Mouse (Mus musculus): Measurements from ENCODE around the gene B230104I21Rik. TPM values are rescaled to one million over a fixed set of nuclear protein-coding genes. Genes with fewer than 3 reads are reported as not detected.

Gene B230104I21Rik
- not detected for total RNA-seq (2022)

DNA sequence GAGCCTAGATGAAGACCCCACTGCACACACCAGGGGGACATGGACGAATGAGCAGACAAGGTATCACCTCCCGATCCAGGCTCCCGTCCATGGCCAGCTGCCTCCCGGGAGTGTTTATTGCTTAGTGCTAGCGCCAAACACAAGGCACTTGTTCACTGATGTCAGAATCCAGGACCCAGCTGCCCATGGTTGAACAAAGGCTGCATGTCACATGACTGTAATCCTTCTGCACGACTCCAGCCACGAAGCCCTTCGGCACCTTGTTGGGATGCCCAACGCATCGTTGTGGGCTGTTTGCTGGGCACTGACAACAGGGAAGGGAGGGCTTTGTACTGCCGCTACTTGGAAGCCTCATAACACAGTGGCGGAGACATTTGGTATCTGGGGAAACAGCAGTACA is at the start of gene B230104I21Rik:
B230104I21Rik (plus strand) TSS at position 367 of the 400 bp plus-strand sequence.
- DNase-seq (ENCODE audit: low spot score in 2 of 2) = no peak

DNA sequence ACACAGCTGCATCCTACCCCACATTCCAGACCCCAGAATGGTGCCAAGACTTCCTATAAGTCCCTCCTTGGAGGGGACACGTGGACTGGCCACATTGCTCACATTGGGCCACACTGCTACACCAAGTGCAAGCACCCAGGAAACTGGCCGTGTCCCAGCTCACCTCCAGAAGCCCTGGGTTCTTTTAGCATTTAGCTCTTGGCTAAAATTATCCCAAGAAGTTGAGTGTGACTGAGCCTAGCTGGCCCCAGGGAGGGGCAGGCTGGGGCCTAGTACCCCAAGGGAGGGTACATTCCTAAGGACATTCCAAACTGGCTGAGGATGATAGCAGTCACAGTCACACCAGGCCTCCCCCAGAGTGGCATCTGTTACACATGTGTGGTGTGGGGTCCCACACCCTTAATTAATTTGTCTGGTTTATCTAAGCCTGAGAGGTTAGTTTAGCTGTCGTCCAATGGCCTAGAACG is 42.2 kb upstream of the B230104I21Rik start:
- DNase-seq (ENCODE audit: low spot score in 2 of 2) = no peak

DNA sequence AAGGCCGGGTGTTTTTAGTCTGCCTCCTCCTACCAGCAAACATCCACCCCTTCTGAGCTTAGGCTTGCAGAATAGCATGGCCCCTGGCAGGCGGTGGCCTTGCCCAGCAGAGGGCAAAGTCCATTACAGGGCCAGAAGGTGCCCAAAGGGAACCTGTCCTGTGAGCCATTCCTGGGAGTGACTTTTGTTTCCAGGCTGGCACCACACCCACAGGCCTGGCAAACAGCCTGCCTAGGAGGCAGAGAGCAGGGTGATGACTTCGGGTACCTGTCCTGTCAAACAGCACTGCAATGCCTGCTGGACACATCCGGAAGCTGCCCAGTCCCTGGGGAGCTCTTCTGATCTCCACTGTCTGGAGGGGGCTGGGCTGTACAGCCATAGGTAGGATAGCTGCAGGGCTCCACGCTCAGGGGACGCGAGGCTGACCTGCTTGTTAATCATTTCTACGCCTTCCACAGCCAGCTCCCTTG is 41.6 kb upstream of the B230104I21Rik start:
- DNase-seq (ENCODE audit: low spot score in 2 of 2) = no peak

DNA sequence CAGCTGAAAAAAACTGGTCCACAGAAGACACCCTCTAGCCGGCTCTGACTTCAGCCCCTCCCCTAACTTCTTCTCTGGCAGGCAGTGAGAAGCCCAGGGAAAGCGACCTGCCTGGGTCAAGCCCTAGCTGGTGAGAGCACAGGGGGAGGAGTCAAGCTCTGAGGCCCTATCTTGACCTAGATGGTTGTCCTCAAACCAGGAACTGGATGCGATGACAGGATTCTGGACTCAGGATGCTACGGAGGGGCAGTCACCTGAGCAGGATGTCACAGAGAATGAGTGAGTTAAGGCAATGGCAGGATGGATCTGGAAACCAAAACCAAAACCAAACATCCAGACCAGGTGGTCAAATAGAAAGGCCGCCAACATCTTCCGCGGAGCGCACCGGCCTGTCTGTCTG is 38.2 kb upstream of the B230104I21Rik start:
- no peak for DNase-seq (ENCODE audit: low spot score in 2 of 2)

DNA sequence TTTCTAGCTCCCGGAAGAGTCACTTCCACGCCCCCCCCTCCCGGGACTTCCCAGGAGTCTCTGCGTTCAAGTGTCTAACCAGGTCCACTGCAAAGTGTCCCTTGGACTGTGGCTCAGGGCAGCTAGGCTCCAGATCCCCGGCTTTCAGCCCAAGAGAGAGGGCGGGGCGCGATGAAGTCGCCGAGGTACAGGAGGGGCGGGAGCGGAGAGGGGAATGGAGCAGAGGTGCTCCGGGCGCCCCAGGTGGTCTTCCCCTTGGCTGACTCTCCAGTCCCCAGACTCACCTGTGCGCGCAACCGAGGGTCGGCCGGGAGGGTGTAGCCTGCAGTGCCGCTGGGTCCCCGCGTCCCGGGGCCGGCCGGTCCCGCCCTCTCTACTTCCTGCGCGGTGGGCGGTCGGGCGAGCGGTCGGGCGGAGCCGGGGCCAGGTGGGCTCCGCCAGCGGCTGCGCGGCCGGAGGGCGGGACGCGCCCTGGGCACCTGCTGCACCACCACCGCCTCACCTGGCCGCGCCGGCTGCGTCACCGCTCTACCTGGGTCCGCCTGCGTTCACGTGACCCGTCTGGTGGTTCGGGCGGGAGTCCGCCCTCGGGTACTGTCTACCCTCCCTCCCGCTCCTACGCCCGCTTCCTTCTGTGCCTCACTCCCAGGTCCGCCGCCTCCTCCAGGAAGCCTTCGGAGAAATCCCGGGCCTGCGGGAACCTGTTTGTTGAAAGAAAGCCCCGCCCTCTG is 36.2 kb upstream of the B230104I21Rik start:
- no peak for DNase-seq (ENCODE audit: low spot score in 2 of 2)

DNA sequence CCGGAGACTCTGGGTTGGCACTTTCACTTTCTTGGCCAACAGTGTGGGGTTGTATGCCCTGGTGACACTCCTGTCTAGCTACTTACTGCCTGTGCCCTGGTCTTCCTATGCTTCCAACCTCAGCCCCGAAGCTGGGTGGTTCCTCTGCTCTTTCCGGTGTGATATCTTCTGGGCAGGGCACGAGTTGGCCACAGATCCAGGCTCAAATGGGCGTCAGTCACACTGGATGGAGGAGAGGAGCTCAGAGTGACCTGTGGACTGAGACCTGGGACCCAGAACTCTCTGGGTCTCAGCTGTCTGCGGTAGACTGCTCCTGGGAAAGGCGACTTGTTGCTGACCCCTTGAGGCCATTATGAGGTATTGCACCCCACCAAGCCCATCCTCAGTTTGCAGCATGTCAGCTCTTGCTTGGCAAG is 34.5 kb upstream of the B230104I21Rik start, which contains the start of gene Arhgef16:
Arhgef16 (minus strand) TSS at position 211 of the 416 bp plus-strand sequence.
- no peak for DNase-seq (ENCODE audit: low spot score in 2 of 2)

DNA sequence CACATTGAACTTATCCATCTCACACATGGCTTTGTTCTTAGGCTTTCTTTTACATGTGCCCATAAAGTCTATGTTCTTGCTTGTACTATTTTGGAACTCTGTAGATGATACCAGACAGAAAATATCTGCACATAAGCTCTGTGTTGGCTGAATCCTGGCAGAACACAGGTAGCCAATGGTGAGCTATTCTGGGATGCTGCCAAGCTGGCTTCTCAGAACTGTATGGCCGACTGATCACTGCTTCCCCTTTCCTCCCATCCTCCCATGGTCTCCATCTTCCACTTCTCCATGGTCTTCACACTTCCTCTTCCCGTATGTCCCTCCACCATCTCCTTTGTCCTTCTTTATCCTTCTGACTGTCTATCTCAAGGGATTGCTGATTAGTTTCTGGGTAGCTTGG is 26.8 kb upstream of the B230104I21Rik start:
- DNase-seq (ENCODE audit: low spot score in 2 of 2) = no peak

DNA sequence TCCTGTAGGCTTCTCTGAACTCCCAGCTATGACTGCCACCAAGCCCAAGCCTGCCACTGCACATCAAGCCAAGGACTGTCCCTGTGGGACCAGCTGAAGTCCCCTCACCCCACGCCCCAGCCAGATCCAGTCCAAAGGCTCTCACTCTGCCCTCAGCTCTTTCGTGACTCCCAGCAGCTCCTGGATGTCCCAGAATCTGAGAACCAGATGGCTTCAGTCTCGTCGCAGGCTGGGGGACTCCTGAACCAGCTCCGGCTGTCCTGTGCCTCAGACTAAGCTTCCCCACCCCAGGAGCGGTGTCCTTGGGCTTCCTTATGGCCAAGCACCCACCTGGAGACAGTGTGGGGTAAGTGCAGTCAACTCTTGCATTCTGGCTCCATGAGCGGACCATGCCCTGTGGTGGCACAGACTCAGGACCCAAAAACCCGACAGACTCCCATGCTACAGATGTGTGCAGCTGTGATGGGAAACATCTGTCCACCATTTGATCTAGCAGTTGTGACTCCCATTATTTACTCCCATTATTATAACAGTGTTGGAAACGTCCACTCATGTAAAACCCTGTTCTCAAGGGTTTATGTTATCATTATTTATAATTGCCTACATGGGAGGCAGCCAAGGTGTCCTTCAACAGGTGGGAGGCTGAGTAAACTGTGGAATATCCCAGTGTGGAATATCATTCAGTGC is 25.2 kb upstream of the B230104I21Rik start:
- DNase-seq (ENCODE audit: low spot score in 2 of 2) = no peak

DNA sequence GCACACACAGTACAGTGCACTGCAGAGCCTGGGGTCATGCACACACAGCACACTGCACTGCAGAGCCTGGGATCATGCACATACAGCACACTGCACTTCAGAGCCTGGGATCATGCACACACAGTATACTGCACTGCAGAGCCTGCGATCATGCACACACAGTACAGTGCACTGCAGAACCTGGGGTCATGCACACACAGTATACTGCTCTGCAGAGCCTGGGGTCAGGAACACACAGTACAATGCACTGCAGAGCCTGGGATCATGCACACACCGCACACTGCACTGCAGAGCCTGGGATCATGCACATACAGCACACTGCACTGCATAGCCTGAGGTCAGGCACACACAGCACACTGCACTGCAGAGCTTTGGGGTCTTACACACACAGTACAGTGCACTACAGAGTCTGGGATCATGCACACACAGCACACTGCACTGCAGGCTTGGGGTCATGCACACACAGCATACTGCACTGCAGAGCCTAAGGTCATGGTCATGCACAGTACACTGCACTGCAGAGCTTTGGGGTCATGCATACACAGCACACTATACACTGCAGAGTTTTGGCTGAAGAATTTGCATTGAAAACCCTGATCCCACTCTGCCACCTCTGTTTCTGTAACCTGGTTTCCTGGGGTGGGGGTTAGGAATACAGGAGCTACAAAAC is 23.6 kb upstream of the B230104I21Rik start:
- DNase-seq (ENCODE audit: low spot score in 2 of 2) = no peak

DNA sequence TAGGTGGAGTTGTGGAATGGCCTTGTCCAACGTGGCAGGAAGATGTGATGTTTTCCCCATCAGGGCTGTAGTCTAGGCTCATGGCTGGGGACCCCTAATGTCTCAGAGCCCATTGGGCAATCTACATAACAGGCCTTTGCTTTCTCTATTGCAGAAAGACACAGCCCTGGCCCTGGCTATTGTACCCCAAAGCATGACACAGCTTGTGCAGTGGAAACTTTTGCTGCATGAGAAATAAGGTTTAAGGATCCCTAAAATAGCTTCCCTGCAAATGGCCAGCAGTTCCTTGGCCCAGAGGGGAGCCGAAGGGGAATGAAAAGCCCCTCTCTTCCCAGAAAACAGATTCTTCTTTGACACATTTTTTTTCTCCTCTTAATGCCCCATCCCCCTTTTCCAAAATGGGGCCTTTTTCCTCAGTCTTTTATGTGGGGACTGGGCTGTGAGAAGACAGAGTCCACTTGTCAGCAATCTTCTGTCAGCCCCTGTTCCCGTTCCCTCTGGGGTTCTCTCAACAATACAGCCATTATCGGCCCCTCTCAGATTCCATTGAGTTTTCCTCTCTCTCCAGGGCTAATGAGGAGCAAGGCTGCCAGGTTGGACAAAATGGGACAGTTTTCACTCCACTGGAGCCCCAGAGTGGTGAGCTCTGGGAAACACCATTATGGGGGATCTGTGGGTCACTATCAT is 22.8 kb upstream of the B230104I21Rik start:
- no peak for DNase-seq (ENCODE audit: low spot score in 2 of 2)

DNA sequence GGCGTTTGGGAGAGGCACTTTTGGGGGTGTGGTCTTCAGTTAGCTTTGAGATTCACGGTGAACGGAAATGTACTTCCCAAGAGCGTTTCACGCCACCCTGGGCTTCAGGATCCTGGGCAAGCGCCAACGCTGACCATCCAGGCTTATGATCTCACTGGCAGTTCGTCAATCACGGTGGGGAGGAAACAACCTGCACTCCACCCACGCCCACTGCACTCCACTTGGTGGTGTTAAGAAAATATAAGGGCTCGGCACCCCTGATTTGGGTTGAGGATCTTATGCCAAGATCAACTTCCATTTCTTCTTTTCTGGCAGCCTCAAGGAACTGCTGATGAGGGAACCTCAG is 22.3 kb upstream of the B230104I21Rik start:
- no peak for DNase-seq (ENCODE audit: low spot score in 2 of 2)

DNA sequence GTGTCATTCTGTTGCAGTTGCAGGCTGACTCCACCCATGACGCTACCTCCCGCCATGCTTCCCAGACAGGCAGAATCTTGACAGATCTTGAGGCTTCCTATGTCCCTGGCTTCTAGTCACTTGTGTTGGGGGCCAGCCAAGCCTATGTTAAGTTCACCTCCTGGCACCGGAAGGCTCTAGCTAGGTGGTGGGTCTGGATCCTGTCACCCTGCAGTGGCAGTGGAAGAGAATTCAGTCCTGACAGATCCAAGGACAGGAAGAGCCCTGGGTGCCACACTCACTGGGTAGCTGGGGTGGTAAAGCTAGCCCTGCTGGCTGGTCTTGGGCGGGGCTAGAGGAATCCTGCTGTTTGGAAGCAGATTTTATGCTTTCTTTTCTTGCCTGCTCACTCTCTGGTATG is 10.5 kb upstream of the B230104I21Rik start:
- DNase-seq (ENCODE audit: low spot score in 2 of 2) = no peak

DNA sequence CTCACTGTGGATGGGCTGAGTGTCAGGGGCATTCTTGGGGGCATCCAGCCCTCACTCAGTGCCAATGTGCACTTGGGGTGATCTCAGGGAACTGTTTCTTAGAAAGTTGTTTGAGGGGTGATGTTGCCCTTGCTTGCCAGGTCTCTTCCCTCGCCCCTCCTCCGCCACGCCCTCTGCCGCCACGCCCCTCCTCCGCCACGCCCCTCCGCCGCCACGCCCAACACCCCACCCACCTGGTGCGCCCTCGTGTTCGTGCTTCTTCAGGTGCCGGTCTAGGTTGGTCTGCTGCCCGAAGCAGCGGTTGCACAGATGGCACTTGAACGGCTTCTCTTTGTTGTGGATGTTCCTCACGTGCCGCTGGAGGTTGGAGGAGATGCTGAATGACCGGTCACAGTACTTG is 7.5 kb upstream of the B230104I21Rik start:
- no peak for DNase-seq (ENCODE audit: low spot score in 2 of 2)

DNA sequence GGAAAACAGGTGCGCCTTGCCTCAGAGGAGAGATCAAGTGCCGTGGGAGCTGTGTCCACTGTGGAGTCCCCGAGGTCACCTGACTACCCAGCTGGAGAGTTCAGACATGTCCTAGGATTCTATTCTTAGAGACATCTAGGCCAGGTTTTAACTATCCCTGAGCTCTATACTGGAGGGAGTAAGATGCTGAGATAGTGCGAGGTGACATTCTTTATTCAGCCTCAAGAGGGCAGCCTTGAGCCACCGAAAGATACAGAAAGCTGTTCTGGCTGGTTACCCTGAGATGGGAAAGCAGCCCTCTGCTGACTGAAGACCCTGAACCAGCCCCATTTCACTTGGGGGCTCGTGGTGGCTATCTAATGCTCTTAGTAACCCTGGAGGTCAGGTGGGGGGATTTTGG is 7.1 kb upstream of the B230104I21Rik start:
- peak in 1 of 2 experiments; percentile 33 for DNase-seq (ENCODE audit: low spot score in 2 of 2)

DNA sequence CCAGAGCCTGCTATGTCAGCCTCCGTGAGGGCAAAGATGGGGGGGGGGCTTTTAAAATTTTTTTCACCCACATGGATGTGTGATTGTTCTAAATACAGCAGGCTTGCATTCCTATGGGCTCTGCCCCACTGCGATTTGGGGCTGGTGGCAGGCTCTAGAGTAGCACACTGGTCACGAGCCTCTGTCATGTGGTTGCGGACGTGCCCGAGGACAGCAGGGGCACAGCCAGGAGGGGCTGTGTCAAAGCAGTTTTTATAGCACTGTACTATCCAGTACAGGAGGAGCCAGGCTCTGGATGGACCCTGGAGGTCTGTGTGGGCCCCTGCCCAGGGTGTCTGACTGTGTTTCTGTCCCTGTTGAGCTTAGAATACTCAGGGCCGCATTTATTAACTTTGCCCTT is 5.9 kb upstream of the B230104I21Rik start:
- DNase-seq (ENCODE audit: low spot score in 2 of 2) = no peak

DNA sequence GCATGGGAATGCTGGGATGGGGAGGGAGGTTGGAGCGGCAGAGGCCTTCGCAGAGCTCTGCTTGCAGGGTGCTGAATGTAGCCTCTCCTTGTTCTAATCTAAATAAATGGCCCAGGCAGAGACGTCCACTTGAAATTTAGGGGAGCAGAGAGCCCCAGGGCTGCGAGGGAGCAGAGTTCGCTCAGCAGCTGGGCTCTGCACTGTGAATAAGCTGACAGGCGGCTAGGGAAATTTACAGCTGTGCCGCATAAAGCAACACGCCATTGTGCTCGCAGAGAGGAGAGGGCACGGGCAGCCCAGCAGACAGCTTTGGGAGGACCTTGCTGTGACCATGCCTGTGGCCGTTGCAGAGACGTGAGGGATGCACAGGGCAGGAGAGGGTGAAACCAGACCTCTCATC is 4.7 kb upstream of the B230104I21Rik start:
- DNase-seq (ENCODE audit: low spot score in 2 of 2) = no peak

DNA sequence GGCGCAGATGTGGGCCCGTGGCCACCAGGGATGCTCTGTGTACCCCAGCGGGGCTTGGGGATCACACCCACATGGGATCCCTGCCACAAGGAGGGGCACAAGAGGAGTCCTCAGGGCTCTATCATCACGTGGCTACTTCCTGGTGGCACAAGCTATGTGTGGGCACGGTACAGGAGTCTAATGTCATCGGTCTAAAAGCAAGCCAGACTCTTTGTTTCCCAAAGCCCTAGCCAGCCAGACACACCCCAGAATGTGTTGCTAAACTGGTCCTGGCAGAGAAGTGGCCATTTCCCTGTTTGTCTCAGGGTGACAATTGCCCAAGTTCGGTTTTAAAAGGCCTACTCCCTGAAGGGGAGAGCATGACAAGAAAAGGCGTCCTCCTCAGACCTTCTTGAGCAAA is 2.6 kb upstream of the B230104I21Rik start:
- DNase-seq (ENCODE audit: low spot score in 2 of 2) = no peak

DNA sequence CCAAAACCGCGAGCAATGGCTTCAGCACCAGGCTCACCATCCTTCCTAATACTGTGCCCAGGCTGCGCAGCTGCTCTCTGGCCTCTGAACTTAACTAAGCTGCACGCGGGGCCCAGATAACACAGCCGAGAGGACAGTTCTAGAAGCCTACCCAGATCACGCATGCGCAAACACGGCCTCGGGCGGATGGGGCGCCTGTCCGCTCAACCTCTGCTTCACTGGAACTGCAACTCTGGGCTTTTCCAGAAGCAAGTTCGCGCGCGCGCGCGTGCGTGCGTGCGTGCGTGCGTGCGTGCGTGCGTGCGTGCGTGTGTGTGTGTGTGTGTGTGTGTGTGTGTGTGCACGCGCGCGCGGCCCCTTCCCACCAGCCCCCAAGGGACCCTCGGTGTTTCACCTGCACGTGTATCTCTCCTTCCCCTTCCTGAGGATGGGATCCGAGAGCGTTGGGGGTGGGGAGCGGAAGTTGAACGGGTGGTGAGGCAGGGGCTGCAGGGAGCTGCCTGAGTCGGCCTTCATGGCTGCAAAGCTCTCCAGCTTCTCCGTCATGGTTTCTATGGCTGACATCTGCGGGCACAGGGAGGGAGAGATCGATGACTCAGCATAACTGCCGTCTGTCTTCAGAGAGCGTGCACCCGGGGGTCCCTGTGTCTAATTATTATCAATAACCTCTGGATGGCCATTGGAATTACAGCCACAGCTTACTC is 1.1 kb upstream of the B230104I21Rik start:
- no peak for DNase-seq (ENCODE audit: low spot score in 2 of 2)

DNA sequence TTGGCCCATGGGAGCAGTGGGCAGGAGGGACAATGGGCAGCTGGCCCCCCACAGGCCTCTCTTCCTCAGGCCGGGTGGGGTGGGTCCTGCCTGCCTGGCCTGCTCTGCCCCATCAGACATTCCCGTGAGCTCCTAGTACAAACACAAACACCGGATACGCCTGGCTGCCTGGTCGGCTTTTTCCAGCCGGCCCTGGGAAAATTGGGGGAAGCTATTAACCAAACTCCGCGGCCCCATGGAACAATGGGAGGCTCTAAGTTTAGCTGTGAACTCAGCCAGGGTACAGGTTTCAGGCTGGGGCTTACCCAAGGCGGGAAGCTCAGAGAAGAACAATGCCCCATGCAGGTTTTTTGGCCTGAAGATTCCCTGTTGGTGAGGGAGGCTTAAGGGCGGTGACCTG is 723 bp downstream of the B230104I21Rik start:
- no peak for DNase-seq (ENCODE audit: low spot score in 2 of 2)

DNA sequence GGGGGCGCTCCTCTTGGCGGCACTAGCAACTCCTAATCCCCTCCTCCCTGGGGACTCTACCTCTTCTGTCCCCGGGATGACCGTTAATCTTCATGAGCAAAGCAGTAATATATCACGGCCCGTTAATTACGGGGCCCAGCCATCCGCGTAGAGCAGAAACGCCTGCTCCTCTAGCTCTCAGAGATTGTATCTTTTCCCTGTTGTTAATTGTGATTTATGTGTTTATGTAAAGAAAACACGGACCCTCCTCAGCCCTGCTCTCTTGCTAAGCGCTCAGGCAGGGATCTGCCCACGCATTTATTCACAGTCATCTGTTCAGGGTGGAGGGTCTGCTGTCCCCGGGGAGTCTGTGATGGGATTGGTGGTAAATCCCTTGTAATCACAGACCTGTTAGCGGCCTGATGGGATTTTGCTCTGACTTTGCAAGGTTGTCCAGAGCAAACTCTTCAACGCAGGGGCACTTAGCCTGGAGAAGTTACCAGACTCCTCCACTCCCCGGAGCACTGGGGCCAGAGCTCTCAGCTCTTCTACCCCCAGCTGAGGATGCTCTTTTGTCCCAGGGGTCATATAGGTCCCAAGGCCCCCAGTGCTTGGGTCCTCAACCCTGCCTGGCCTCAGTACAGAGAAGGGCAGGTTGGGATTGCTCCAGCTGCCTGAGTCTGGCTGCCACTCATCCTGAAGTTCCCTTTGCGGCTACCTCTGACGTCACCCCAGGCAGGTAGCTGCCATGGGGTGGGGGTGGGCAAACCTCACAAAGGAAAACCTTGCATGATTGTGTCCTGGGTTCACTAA is 11.0 kb downstream of the B230104I21Rik start:
- DNase-seq (ENCODE audit: low spot score in 2 of 2) = no peak

Data from gastrocnemius, adult 8-10 months (tissue).